Mouse (Mus musculus): ENCODE results near the gene Mthfd1. TPM values are rescaled to one million over a fixed set of nuclear protein-coding genes. Genes with fewer than 3 reads are reported as not detected.
A peak's percentile ranks its signal among the peaks of the same experiment; 100 is the strongest.

The Mthfd1 gene
- polyA plus RNA-seq, 1 experiment from 2014 or later: 105 TPM

DNA sequence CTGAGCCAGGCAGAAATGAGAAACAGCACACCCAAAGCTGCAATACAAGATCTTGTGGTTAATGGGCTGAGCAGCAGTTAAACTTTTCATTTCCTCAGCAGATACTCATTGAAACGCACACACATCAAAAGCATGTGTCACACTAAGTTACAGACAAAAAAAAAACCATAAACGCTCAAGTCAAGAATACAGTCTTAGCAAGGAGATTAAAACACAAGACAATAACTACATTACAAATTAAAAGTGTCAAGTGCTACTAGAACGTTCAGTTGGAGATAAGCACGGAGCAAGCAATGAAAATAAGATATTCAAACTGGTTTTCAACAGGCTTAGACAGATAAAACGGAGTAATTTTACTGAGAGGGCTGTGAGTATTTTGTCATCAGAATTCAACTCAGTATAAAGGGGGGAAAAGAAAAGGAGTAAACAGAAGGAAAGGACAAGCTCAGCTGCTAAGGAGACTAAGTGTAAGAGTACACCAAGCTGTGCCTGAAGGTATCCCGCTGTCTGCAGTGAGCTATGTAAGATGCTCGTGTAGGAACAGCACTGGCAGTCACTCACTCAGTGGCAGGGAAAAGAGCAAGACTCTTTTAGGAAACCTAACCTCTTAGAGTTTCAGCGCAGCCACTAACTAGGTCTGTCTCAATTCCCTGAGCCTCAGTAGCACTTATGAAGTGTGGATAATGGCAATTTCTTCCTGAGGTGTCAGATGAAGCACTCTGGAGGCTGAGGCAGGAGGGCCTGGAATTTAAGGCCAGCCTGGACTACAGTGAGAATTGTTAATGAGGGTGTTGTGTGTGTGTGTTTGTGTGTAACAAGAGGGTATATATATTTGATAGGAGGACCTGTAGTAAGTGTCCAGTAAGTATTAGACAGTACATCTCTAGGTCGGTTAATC is 106.6 kb downstream of the Mthfd1 start:
- Histone ChIP-seq H3K9me3 (ENCODE audit: low read length) (no peaks in the 10 kb centered on the region), H3K27me3 (replicated peaks; ENCODE audit: insufficient read depth, low read length) (no peaks in the 10 kb centered on the region), H3K27ac (ENCODE audit: low read length) (no peak overlapping the region), H3K4me3 (ENCODE audit: low read depth, low read length) (no peak overlapping the region), H3K4me1 (ENCODE audit: insufficient read depth, low read depth, low read length) (no peaks in the 10 kb centered on the region), H3K4me2 (replicated peaks; ENCODE audit: low read depth, low read length) (no peak overlapping the region), H3K9ac (replicated peaks; ENCODE audit: low read depth) (no peak overlapping the region), H3K36me3 (ENCODE audit: insufficient read depth, low read length) (no peaks in the 10 kb centered on the region)
- no peak for ATAC-seq
- TF ChIP-seq EP300 (IDR thresholded peaks at IDR 0.05) (no peak), CTCF (IDR thresholded peaks at IDR 0.05) (no peak)
- 52% methylated on average over 9 of the region's 9 CpGs for WGBS
- DNase-seq (ENCODE audit: low spot score): no peak

DNA sequence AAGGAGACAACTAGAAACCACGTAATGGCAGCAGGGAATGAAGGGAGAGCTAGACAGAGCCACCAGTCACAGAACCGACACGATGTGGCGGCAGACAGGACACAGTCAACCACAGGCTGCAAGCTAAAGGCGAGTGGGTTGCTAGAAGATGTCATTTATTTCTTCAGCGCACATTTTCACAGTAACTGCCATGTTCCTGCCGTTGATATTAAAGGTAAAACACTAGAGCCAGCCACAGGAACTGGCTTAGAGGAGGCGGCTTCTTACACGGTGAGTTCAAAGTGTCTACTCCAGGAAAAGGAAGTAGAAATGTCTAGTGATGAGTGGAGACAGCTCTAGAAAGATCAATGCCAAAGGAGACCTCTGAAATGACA is 107.2 kb downstream of the Mthfd1 start:
- H3K36me3 ChIP-seq (ENCODE audit: insufficient read depth, low read length): no peaks in the 10 kb centered on the region
- H3K4me2 ChIP-seq (replicated peaks; ENCODE audit: low read depth, low read length): no peak overlapping the region
- no peaks in the 10 kb centered on the region for H3K27me3 ChIP-seq (replicated peaks; ENCODE audit: insufficient read depth, low read length)
- no peak for TF ChIP-seq CTCF (IDR thresholded peaks at IDR 0.05)
- TF ChIP-seq EP300 (IDR thresholded peaks at IDR 0.05): no peak
- peaks cover under 1% of the 10 kb centered on the region; the same call in 1 of the 2 replicates for H3K4me1 ChIP-seq (ENCODE audit: insufficient read depth, low read depth, low read length)
- H3K9ac ChIP-seq (replicated peaks; ENCODE audit: low read depth): no peak overlapping the region
- H3K4me3 ChIP-seq (ENCODE audit: low read depth, low read length): no peak overlapping the region
- no peaks in the 10 kb centered on the region for H3K9me3 ChIP-seq (ENCODE audit: low read length)
- no peak for ATAC-seq
- DNase-seq (ENCODE audit: low spot score): no peak
- 61% methylated on average over 9 of the region's 9 CpGs for WGBS
- no peak overlapping the region for H3K27ac ChIP-seq (ENCODE audit: low read length)

DNA sequence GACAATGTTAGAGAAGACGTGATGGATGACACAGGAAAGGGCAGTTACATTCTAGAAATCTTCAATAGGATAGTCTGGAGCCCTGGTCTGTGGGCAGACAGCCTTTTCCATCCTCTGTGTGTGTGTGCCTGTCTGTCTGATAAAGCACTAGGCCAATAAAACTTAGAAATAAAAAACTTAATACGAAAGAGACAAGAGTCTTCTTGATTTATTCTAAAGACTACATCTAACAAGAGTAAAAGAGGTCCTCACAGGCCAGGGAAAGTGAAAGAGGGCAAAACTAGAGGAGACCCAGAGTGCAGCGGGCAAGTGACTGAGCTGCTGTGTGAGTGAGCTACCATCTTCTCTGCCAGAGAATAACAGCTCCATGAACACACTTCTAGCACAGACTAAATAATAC is 111.2 kb downstream of the Mthfd1 start:
- Histone ChIP-seq H3K27ac (ENCODE audit: low read length) (no peak overlapping the region), H3K9me3 (ENCODE audit: low read length) (no peaks in the 10 kb centered on the region), H3K4me3 (ENCODE audit: low read depth, low read length) (no peak overlapping the region), H3K27me3 (replicated peaks; ENCODE audit: insufficient read depth, low read length) (no peaks in the 10 kb centered on the region), H3K4me2 (replicated peaks; ENCODE audit: low read depth, low read length) (no peak overlapping the region), H3K4me1 (ENCODE audit: insufficient read depth, low read depth, low read length) (peaks cover 4% of the 10 kb centered on the region; the same call in 1 of the 2 replicates), H3K36me3 (ENCODE audit: insufficient read depth, low read length) (no peaks in the 10 kb centered on the region), H3K9ac (replicated peaks; ENCODE audit: low read depth) (no peak overlapping the region)
- DNase-seq (ENCODE audit: low spot score): no peak
- no peak for TF ChIP-seq EP300 (IDR thresholded peaks at IDR 0.05)
- TF ChIP-seq CTCF (IDR thresholded peaks at IDR 0.05): no peak
- no peak for ATAC-seq
- 77% methylated on average over 3 of the region's 3 CpGs for WGBS

DNA sequence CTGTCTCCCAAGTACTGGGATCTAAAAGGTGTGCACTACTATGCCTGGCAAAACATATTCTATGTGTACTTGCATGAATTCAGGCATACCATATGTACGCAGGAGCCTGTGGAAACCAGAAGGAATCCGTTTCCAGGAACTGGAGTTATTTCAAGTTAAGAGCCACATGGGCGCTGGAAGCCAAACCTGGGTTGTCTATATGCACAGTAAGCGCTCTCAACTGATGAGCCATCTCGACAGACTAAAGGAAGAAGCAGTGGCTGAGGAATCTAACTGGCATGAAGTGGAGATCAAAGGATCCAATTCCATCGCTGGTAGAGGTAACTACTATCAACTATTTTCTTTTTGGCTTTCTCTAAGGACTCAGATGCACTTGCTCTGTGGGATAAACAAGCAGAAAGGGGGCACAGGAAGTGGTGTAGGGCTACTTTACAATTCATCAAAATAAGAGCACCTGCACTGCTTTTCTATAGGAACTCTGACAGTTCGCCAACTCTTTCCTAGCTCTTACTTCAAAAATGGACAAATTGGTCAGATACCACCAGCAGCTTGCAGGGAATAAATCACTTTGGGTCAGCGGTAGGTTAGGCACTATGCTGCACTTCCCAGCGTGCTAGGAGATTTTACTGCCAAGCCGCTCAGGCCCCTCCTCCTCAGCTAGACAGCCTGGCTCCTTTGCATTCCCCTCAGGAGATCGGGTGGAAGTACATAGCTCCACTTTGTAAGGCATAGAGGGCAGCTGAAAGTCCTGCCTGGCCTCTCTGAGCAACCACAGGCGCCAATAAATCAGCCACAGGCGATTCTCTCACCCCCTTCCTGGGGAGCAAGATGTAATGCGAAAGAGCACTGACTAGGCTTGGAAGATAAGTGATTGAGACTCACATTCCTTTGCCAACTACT is 112.2 kb downstream of the Mthfd1 start:
- ATAC-seq (no peak), DNase-seq (ENCODE audit: low spot score) (peak; percentile 51)
- H3K9me3 ChIP-seq (ENCODE audit: low read length): no peaks in the 10 kb centered on the region
- H3K4me1 ChIP-seq (ENCODE audit: insufficient read depth, low read depth, low read length): peaks cover 13% of the 10 kb centered on the region; the same call in 1 of the 2 replicates
- no peaks in the 10 kb centered on the region for H3K36me3 ChIP-seq (ENCODE audit: insufficient read depth, low read length)
- H3K4me2 ChIP-seq (replicated peaks; ENCODE audit: low read depth, low read length): no peak overlapping the region; the same call in 1 of the 2 replicates
- H3K27me3 ChIP-seq (replicated peaks; ENCODE audit: insufficient read depth, low read length): no peaks in the 10 kb centered on the region
- H3K4me3 ChIP-seq (ENCODE audit: low read depth, low read length): no peak overlapping the region
- H3K27ac ChIP-seq (ENCODE audit: low read length): no peak overlapping the region
- 26% methylated on average over 14 of the region's 14 CpGs for WGBS
- TF ChIP-seq EP300 (IDR thresholded peaks at IDR 0.05) (no peak), CTCF (IDR thresholded peaks at IDR 0.05) (no peak)
- no peak overlapping the region for H3K9ac ChIP-seq (replicated peaks; ENCODE audit: low read depth)

DNA sequence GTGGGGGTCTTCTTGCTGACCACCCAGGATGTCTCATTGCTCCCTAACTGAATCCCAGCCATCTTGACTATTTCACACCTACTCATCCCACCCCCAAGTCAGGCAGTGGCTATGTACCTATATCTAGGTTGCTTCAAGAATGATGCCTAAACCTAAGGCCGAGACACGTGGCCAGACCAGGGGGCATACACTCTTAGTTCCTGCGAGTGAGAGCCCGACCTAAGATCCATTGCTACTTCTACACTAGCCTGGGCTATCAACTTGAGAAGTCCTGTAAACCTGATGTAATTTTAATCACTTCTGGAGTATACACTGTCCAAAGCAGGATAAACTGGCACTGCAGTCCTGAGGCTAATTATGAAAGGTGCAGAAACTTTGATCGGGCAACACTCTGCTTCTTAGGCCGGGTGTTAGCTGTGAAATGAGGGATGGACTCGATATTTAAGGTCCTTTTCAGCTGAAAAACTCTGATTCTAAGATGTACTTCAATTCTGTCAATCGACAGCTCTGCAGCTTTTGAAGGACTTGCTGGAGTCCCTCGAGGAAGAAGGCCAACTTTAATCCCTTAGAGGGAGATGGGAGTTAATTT is 113.2 kb downstream of the Mthfd1 start:
- H3K4me3 ChIP-seq (ENCODE audit: low read depth, low read length): peak overlapping the region; percentile 97
- H3K36me3 ChIP-seq (ENCODE audit: insufficient read depth, low read length): no peaks in the 10 kb centered on the region
- ATAC-seq (no peak), DNase-seq (ENCODE audit: low spot score) (no peak)
- WGBS: 18% methylated on average over 9 of the region's 9 CpGs
- H3K27ac ChIP-seq (ENCODE audit: low read length): no peak overlapping the region
- H3K9me3 ChIP-seq (ENCODE audit: low read length): no peaks in the 10 kb centered on the region
- no peak for TF ChIP-seq EP300 (IDR thresholded peaks at IDR 0.05)
- peak overlapping the region; percentile 93 for H3K4me2 ChIP-seq (replicated peaks; ENCODE audit: low read depth, low read length)
- peaks cover 18% of the 10 kb centered on the region; the same call in 1 of the 2 replicates for H3K4me1 ChIP-seq (ENCODE audit: insufficient read depth, low read depth, low read length)
- H3K9ac ChIP-seq (replicated peaks; ENCODE audit: low read depth): no peak overlapping the region
- no peaks in the 10 kb centered on the region for H3K27me3 ChIP-seq (replicated peaks; ENCODE audit: insufficient read depth, low read length)

DNA sequence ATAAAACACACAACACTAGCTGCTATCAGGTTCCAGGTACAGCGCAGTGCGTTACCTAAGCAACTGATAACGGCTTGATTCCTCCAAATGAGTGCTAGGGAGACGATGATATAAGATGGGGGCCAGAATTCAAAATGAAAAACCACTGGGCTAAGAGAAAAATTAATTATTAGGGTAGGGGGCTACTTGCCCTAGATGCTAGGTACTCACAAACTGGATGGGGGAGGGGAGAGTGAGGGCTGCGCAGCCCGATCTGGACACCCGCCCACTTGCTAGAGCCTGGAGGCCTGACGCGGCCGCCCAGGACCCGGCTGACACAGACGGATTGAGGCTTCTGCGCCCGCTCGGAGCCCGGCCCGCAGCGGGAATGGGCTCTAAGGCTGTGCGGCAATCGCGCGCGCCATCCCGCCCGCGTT is 113.7 kb downstream of the Mthfd1 start:
- no peaks in the 10 kb centered on the region for H3K9me3 ChIP-seq (ENCODE audit: low read length)
- H3K27me3 ChIP-seq (replicated peaks; ENCODE audit: insufficient read depth, low read length): no peaks in the 10 kb centered on the region
- H3K9ac ChIP-seq (replicated peaks; ENCODE audit: low read depth): peak overlapping the region; percentile 95
- TF ChIP-seq CTCF (IDR thresholded peaks at IDR 0.05): no peak
- no peak for TF ChIP-seq EP300 (IDR thresholded peaks at IDR 0.05)
- whole genome bisulfite sequencing: under 1% methylated on average over 26 of the region's 26 CpGs
- H3K4me1 ChIP-seq (ENCODE audit: insufficient read depth, low read depth, low read length): peaks cover 18% of the 10 kb centered on the region; the same call in 1 of the 2 replicates
- no peaks in the 10 kb centered on the region for H3K36me3 ChIP-seq (ENCODE audit: insufficient read depth, low read length)
- H3K4me2 ChIP-seq (replicated peaks; ENCODE audit: low read depth, low read length): peak overlapping the region; percentile 93
- peak; percentile 16 for ATAC-seq
- DNase-seq (ENCODE audit: low spot score): peak; percentile 67
- peak overlapping the region; percentile 100 for H3K27ac ChIP-seq (ENCODE audit: low read length)
- peak overlapping the region; percentile 97 for H3K4me3 ChIP-seq (ENCODE audit: low read depth, low read length)

Other genes starting within 250 kb of the Mthfd1 start
- gene Esr2, start 78.0 kb upstream of the Mthfd1 start, polyA plus RNA-seq (2015; fragmentation: Nextera tagmentation; extraction: Ambion mirVana): 0.81 and 1.3 TPM in 2 replicates
- not detected in 2 replicates for gene Tex21, start 8.6 kb upstream of the Mthfd1 start, polyA plus RNA-seq (2015; fragmentation: Nextera tagmentation; extraction: Ambion mirVana)
- gene Akap5, start 69.6 kb downstream of the Mthfd1 start, polyA plus RNA-seq (2015; fragmentation: Nextera tagmentation; extraction: Ambion mirVana): 84.2 and 108 TPM in 2 replicates
- 7.3 and 7.5 TPM in 2 replicates for gene Zbtb25, start 114.3 kb downstream of the Mthfd1 start, polyA plus RNA-seq (2015; fragmentation: Nextera tagmentation; extraction: Ambion mirVana)
- 5.8 and 6.9 TPM in 2 replicates for gene Zbtb1, start 115.0 kb downstream of the Mthfd1 start, polyA plus RNA-seq (2015; fragmentation: Nextera tagmentation; extraction: Ambion mirVana)
- 25.0 and 30.2 TPM in 2 replicates for gene Hspa2, start 148.9 kb downstream of the Mthfd1 start, polyA plus RNA-seq (2015; fragmentation: Nextera tagmentation; extraction: Ambion mirVana)
- 11.5 and 14.0 TPM in 2 replicates for gene Ppp1r36, start 162.2 kb downstream of the Mthfd1 start, polyA plus RNA-seq (2015; fragmentation: Nextera tagmentation; extraction: Ambion mirVana)

All from lung, postnatal 0 days (tissue).